Mouse (Mus musculus) heart, adult 2 months (tissue): ENCODE data around the gene Ngb.

Source experiments
- CTCF ChIP-seq: fragments of 200-600 bp; IDR thresholded peaks from 2 replicates; pipeline ENCODE4 v1.8.1; 2022; ENCODE audit warnings: antibody characterized with exemption, mild to moderate bottlenecking, moderate library complexity
- POLR2A ChIP-seq: fragments of 200-500 bp; IDR thresholded peaks from 2 replicates; pipeline ENCODE4 v1.6.1; 2011; ENCODE audit warnings: mild to moderate bottlenecking, low read depth, low read length, control low read depth; ENCODE audit not compliant: insufficient read depth

- no peak for TF ChIP-seq POLR2A
- no peak for TF ChIP-seq CTCF
Measured at GRCm38 (mm10) chr12:87146966-87147365, 44.6 kb upstream of the Ngb start, which contains the start of gene Gstz1.
